Comparison of ENCODE assay signal across 15 mouse cellular contexts in genomic region chr10:117411716-117412473, GRCm38 (mm10). TPM values are rescaled to one million over a fixed set of nuclear protein-coding genes. Genes with fewer than 3 reads are reported as not detected.
DNase-seq lines count a peak whose midpoint lies in the region; ATAC-seq and TF ChIP-seq lines count a peak whose summit lies in the region.
"Had no signal": no experiment of that assay in that cellular context is flagged by ENCODE, and none has a peak within 500 bp of the region (broad histone marks: within the 10 kb centered on the region; RNA-seq: fewer than 3 reads in every experiment).

No protein-coding gene starts in this region.

- no peak overlapping the region for H3K9ac ChIP-seq in hindbrain, embryonic 14.5 days
- no peak overlapping the region for H3K9ac ChIP-seq in liver, embryonic 12.5 days
- H3K9ac ChIP-seq in forebrain, embryonic 12.5 days: no peak overlapping the region
- H3K9ac ChIP-seq: limb, embryonic 15.5 days; neural tube, embryonic 15.5 days had no signal

- ATAC-seq in hindbrain, embryonic 14.5 days (ENCODE audit: low FRiP score): no peak
- peak; percentile 21; the same call in 1 of the 2 replicates for ATAC-seq in liver, embryonic 12.5 days
- no peak; the same call in 1 of the 2 replicates for ATAC-seq in forebrain, embryonic 12.5 days (ENCODE audit: low FRiP score)

- DNase-seq in hindbrain, embryonic 10.5 days (ENCODE audit: low spot score): no peak
- no peak for DNase-seq in hindbrain, embryonic 14.5 days (ENCODE audit: low spot score)
- peak; percentile 92 for DNase-seq in ES-CJ7 (ENCODE audit: low read depth, low spot score)
- DNase-seq in right cerebral cortex, postnatal 14 days: no peak
- DNase-seq in cerebellum, adult 9-11 months: no peak
- DNase-seq: adrenal gland, postnatal 25 days; cerebellum, postnatal 36 days; kidney, adult 11 months had no signal

- H3K9me3 ChIP-seq in hindbrain, embryonic 10.5 days: no peaks in the 10 kb centered on the region
- H3K9me3 ChIP-seq in hindbrain, embryonic 14.5 days (ENCODE audit: control insufficient read depth, low read length): no peaks in the 10 kb centered on the region
- H3K9me3 ChIP-seq in E14TG2a.4 (ENCODE audit: low read length): no peaks in the 10 kb centered on the region
- H3K9me3 ChIP-seq in liver, embryonic 12.5 days (replicated peaks): no peaks in the 10 kb centered on the region
- no peaks in the 10 kb centered on the region for H3K9me3 ChIP-seq in forebrain, embryonic 12.5 days
- H3K9me3 ChIP-seq: limb, embryonic 15.5 days; neural tube, embryonic 15.5 days had no signal

- H3K4me3 ChIP-seq in hindbrain, embryonic 10.5 days: no peak overlapping the region
- H3K4me3 ChIP-seq in hindbrain, embryonic 14.5 days (replicated peaks; ENCODE audit: low read length): no peak overlapping the region
- peak overlapping the region; percentile 46 for H3K4me3 ChIP-seq in E14TG2a.4 (replicated peaks; ENCODE audit: low read length)
- no peak overlapping the region for H3K4me3 ChIP-seq in liver, embryonic 12.5 days
- no peak overlapping the region for H3K4me3 ChIP-seq in forebrain, embryonic 12.5 days (replicated peaks)
- H3K4me3 ChIP-seq: layer of hippocampus, adult 2 months; limb, embryonic 15.5 days; neural tube, embryonic 15.5 days had no signal

- H3K4me2 ChIP-seq in hindbrain, embryonic 14.5 days (replicated peaks): no peak overlapping the region
- peak overlapping the region; percentile 38 for H3K4me2 ChIP-seq in liver, embryonic 12.5 days
- no peak overlapping the region for H3K4me2 ChIP-seq in forebrain, embryonic 12.5 days
- H3K4me2 ChIP-seq: limb, embryonic 15.5 days; neural tube, embryonic 15.5 days had no signal

- 40% methylated on average over 16 of the region's 16 CpGs for WGBS in hindbrain, embryonic 10.5 days
- 35% methylated on average over 16 of the region's 16 CpGs for WGBS in hindbrain, embryonic 14.5 days
- 20% methylated on average over 16 of the region's 16 CpGs for WGBS in liver, embryonic 12.5 days (ENCODE audit: insufficient replicate concordance)
- 36% methylated on average over 16 of the region's 16 CpGs for WGBS in forebrain, embryonic 12.5 days

- peak overlapping the region; percentile 35; the same call in 1 of the 2 replicates for H3K27ac ChIP-seq in hindbrain, embryonic 10.5 days
- H3K27ac ChIP-seq in hindbrain, embryonic 14.5 days: no peak overlapping the region
- H3K27ac ChIP-seq in liver, embryonic 12.5 days: no peak overlapping the region
- H3K27ac ChIP-seq in forebrain, embryonic 12.5 days: no peak overlapping the region
- H3K27ac ChIP-seq: layer of hippocampus, adult 2 months; limb, embryonic 15.5 days; neural tube, embryonic 15.5 days had no signal

- H3K4me1 ChIP-seq in hindbrain, embryonic 10.5 days (replicated peaks): peaks cover 26% of the 10 kb centered on the region
- 0 out of 2 replicates have a peak, but pooled peaks cover 3% of the 10 kb centered on the region for H3K4me1 ChIP-seq in hindbrain, embryonic 14.5 days (replicated peaks; ENCODE audit: control insufficient read depth, insufficient read depth, low read length)
- peaks cover 57% of the 10 kb centered on the region for H3K4me1 ChIP-seq in E14TG2a.4 (replicated peaks; ENCODE audit: low read depth, low read length)
- H3K4me1 ChIP-seq in liver, embryonic 12.5 days: peaks cover 37% of the 10 kb centered on the region
- H3K4me1 ChIP-seq in forebrain, embryonic 12.5 days: peaks cover 9% of the 10 kb centered on the region
- H3K4me1 ChIP-seq: limb, embryonic 15.5 days; neural tube, embryonic 15.5 days had no signal

- no peaks in the 10 kb centered on the region for H3K36me3 ChIP-seq in hindbrain, embryonic 10.5 days
- H3K36me3 ChIP-seq in hindbrain, embryonic 14.5 days (replicated peaks; ENCODE audit: control insufficient read depth, insufficient read depth): no peaks in the 10 kb centered on the region
- no peaks in the 10 kb centered on the region for H3K36me3 ChIP-seq in E14TG2a.4 (ENCODE audit: insufficient read depth, low read length)
- H3K36me3 ChIP-seq in liver, embryonic 12.5 days: no peaks in the 10 kb centered on the region
- no peaks in the 10 kb centered on the region for H3K36me3 ChIP-seq in forebrain, embryonic 12.5 days (replicated peaks)
- H3K36me3 ChIP-seq: limb, embryonic 15.5 days; neural tube, embryonic 15.5 days had no signal

- H3K27me3 ChIP-seq in hindbrain, embryonic 10.5 days (ENCODE audit: insufficient read depth, poor library complexity, severe bottlenecking): no peaks in the 10 kb centered on the region; the same call in 1 of the 2 replicates
- H3K27me3 ChIP-seq in hindbrain, embryonic 14.5 days (ENCODE audit: control insufficient read depth, insufficient read depth, low read length): no peaks in the 10 kb centered on the region
- 0 out of 2 replicates have a peak, but pooled peaks cover 3% of the 10 kb centered on the region for H3K27me3 ChIP-seq in E14TG2a.4 (ENCODE audit: insufficient read depth, low read length)
- no peaks in the 10 kb centered on the region for H3K27me3 ChIP-seq in liver, embryonic 12.5 days (replicated peaks)
- no peaks in the 10 kb centered on the region for H3K27me3 ChIP-seq in forebrain, embryonic 12.5 days
- H3K27me3 ChIP-seq: CH12.LX; limb, embryonic 15.5 days; neural tube, embryonic 15.5 days had no signal

- no peak for TF ChIP-seq CTCF in E14TG2a.4 (conservative IDR thresholded peaks at IDR 0.05; ENCODE audit: low read length)

RNA-seq across cellular contexts. Expression of gene Cpsf6, which starts 32.1 kb away (rescaled TPM):
- polyA plus RNA-seq in hindbrain, embryonic 10.5 days (2016; fragmentation: Nextera tagmentation; extraction: Ambion mirVana): 188 and 221 TPM in 2 replicates
- polyA plus RNA-seq in hindbrain, embryonic 14.5 days (2014; fragmentation: Nextera tagmentation; extraction: Ambion mirVana): 152 and 168 TPM in 2 replicates
- 92.5 and 96.8 TPM in 2 replicates for polyA plus RNA-seq in liver, embryonic 12.5 days (2016; fragmentation: Nextera tagmentation; extraction: Ambion mirVana)
- 301 and 313 TPM in 2 replicates for polyA plus RNA-seq in forebrain, embryonic 12.5 days (2016; fragmentation: Nextera tagmentation; extraction: Ambion mirVana)
